Mouse (Mus musculus): ENCODE results near the gene Nanos3. TPM values are rescaled to one million over a fixed set of nuclear protein-coding genes. Genes with fewer than 3 reads are reported as not detected.

The Nanos3 gene
- polyA plus RNA-seq, 1 experiment from 2014 or later = 10.1 TPM

DNA sequence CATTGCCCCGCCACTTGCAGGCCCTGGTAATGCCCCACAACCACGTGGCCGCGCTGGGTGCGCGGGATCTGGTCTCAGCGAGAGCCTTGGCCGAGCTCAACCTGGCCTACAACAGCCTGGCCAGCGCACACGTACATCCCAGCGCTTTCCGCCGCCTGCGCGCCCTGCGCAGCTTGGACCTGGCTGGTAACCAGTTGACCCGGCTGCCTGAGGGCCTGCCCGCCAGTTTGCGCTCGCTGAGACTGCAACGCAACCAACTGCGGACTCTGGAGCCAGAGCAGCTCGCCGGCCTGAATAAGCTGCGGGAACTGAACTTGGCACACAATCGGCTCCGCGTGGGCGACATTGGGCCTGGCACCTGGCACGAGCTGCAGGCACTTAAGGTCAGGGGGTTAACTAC is 54.2 kb downstream of the Nanos3 start:
- Histone ChIP-seq H3K27ac (replicated peaks) (no peak overlapping the region), H3K9ac (no peak overlapping the region), H3K27me3 (0 out of 2 replicates have a peak, but pooled peaks cover 3% of the 10 kb centered on the region), H3K4me3 (no peak overlapping the region), H3K9me3 (no peaks in the 10 kb centered on the region), H3K4me2 (no peak overlapping the region), H3K4me1 (replicated peaks) (no peaks in the 10 kb centered on the region), H3K36me3 (peaks cover 47% of the 10 kb centered on the region)
- 47% methylated on average over 30 of the region's 30 CpGs for WGBS
- peak; percentile 17; the same call in 1 of the 2 replicates for ATAC-seq (ENCODE audit: low read depth)

DNA sequence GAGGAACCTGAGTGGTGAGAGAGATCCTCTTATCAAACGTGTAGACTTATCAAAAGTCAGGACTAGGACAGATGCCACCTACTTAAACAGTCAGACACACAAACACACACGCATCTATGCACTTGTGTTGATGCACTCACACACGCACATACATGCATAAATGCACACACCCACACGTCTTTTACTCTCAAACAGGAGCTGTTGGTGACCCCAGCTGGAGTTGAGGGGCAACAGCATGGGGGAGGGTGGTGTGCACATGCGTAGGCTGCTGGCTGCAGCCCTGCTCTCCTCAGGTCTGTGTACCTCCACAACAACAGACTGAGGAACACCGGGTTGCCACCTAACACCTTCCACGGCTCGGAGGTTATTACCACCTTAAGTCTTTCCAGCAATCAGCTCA is 56.7 kb downstream of the Nanos3 start:
- Histone ChIP-seq H3K9ac (no peak overlapping the region), H3K36me3 (peaks cover 22% of the 10 kb centered on the region), H3K27ac (replicated peaks) (no peak overlapping the region), H3K27me3 (0 out of 2 replicates have a peak, but pooled peaks cover 3% of the 10 kb centered on the region), H3K4me3 (no peak overlapping the region), H3K9me3 (no peaks in the 10 kb centered on the region), H3K4me2 (no peak overlapping the region), H3K4me1 (replicated peaks) (no peaks in the 10 kb centered on the region)
- WGBS = 70% methylated on average over 8 of the region's 8 CpGs
- no peak; the same call in 1 of the 2 replicates for ATAC-seq (ENCODE audit: low read depth)

DNA sequence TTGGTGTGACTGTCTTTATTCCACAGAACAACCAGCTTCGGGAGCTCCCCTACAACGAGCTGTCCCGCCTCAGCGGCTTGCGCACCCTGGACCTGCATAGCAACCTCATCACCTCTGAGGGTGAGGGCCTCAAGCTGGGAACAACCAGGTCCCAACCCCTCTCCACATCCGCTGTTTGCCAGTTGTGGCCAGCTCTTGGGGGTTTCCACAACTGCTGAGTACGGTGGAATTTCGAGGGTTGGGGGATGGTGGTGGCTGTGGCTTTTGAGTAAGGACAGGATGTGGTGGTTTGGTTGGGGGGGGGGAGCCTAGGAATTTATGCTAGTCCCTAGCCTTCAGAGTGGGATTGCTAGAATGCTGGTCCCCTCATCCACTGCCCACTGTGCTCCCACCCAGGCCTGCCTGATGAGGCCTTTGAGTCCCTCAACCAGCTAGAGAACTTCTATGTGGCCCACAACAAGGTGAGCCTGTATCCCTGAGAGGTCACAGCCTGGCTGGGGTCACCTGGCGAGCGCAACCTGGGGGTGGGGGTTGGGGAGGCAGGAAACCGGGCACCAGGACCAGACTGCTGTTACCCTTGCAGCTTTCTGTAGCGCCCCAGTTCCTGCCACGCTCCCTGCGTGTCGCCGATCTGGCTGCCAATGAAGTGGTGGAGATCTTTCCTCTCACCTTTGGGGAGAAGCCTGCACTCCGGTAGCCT is 57.7 kb downstream of the Nanos3 start:
- H3K36me3 ChIP-seq = peaks cover 13% of the 10 kb centered on the region
- no peak overlapping the region for H3K4me3 ChIP-seq
- 0 out of 2 replicates have a peak, but pooled peaks cover 3% of the 10 kb centered on the region for H3K27me3 ChIP-seq
- no peaks in the 10 kb centered on the region for H3K4me1 ChIP-seq (replicated peaks)
- WGBS = 74% methylated on average over 17 of the region's 17 CpGs
- no peaks in the 10 kb centered on the region for H3K9me3 ChIP-seq
- H3K27ac ChIP-seq (replicated peaks) = no peak overlapping the region
- no peak overlapping the region for H3K4me2 ChIP-seq
- ATAC-seq (ENCODE audit: low read depth) = no peak
- H3K9ac ChIP-seq = no peak overlapping the region

DNA sequence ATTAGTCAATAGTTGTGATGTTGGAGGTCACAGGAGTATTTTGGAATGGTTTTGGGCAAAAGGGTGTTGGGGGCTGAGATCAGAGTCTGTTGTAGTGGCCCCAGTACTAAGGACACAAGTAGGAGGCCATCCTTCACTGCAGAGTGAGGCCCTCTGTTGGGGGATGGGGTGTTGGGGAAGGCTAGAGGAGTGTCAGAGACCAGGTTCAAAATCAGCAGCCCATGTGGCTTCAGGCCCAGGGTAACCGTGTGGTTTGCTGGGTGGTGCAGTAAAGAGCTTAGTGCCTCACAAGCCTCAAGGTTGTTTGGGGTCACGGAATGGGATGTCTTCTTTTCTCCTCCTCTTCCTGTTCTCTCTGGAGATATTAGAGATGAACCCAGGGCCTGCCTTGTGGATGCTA is 58.3 kb downstream of the Nanos3 start:
- no peaks in the 10 kb centered on the region for H3K9me3 ChIP-seq
- H3K4me2 ChIP-seq = no peak overlapping the region
- peaks cover 7% of the 10 kb centered on the region for H3K36me3 ChIP-seq
- H3K9ac ChIP-seq = no peak overlapping the region
- no peak for ATAC-seq (ENCODE audit: low read depth)
- 0 out of 2 replicates have a peak, but pooled peaks cover 3% of the 10 kb centered on the region for H3K27me3 ChIP-seq
- H3K4me1 ChIP-seq (replicated peaks) = no peaks in the 10 kb centered on the region
- no peak overlapping the region for H3K4me3 ChIP-seq
- 77% methylated on average over 2 of the region's 2 CpGs for WGBS
- H3K27ac ChIP-seq (replicated peaks) = no peak overlapping the region

DNA sequence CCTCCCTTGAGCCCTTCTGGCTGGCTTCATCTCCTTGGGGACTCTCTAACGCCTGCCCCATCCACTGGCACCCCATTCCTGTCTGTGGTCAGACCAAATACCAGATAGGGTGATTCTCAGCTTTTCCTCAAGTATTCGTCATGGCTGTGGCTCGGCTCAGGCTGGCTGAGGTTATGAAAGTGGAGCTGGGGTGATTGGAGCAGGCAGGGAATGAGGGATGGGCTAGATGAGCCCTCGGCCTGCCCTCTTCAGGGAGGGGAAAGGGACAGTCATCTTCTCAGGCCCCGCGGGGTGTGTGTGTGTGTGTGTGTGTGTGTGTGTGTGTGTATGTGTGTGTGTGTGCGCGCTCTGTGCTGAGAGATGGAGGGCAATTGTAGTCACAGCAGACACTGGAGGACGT is 59.4 kb downstream of the Nanos3 start, which contains the start of gene Podnl1:
Gene Podnl1, plus strand, starts transcription at position 334 of the 400 bp plus-strand sequence.
- Histone ChIP-seq H3K4me1 (replicated peaks) (no peaks in the 10 kb centered on the region), H3K27ac (replicated peaks) (no peak within 1 kb of the TSS), H3K4me2 (no peak within 1 kb of the TSS), H3K9me3 (no peaks in the 10 kb centered on the region), H3K27me3 (no peaks in the 10 kb centered on the region), H3K36me3 (no peaks in the 10 kb centered on the region), H3K9ac (no peak within 1 kb of the TSS), H3K4me3 (no peak within 1 kb of the TSS)
- WGBS = 52% methylated on average over 9 of the region's 9 CpGs
- ATAC-seq (ENCODE audit: low read depth) = no peak

MicroRNA genes within 50 kb of the gene (microRNA counts, 519-probe panel; counts per million panel counts)
- microRNA mmu-miR-181c (3,548 counts per million, percentile 49 among the panel's probes with 10 or more counts), microRNA mmu-miR-23a (4,067 counts per million, percentile 67 among the panel's probes with 10 or more counts), microRNA mmu-miR-27a (4,695 counts per million, percentile 80 among the panel's probes with 10 or more counts)

Small RNA genes within 50 kb of the gene (microRNA-seq; reads per million reads assigned to microRNA genes)
- gene Gm25110 (not detected), gene Mir181c (9,281 reads per million, percentile 96 among the genes with 10 or more reads in this experiment), gene Mir181d (5,153 reads per million, percentile 93 among the genes with 10 or more reads in this experiment), gene Mir23a (3,653 reads per million, percentile 90 among the genes with 10 or more reads in this experiment), gene Mir24-2 (not detected), gene Mir27a (43.1 reads per million, percentile 45 among the genes with 10 or more reads in this experiment), gene Mir3074-2 (not detected)

Other genes starting within 250 kb of the Nanos3 start
- 0.62 and 0.77 TPM in 2 replicates for gene Gm10644, start 230.0 kb downstream of the Nanos3 start, polyA plus RNA-seq (2015; fragmentation: Nextera tagmentation; extraction: Ambion mirVana)
- 12.7 and 14.6 TPM in 2 replicates for gene Asf1b, start 229.7 kb downstream of the Nanos3 start, polyA plus RNA-seq (2015; fragmentation: Nextera tagmentation; extraction: Ambion mirVana)
- gene Prkaca, start 212.2 kb downstream of the Nanos3 start, polyA plus RNA-seq (2015; fragmentation: Nextera tagmentation; extraction: Ambion mirVana) = 203 and 207 TPM in 2 replicates
- gene Samd1, start 187.5 kb downstream of the Nanos3 start, polyA plus RNA-seq (2015; fragmentation: Nextera tagmentation; extraction: Ambion mirVana) = 8.0 and 8.3 TPM in 2 replicates
- gene 1700067K01Rik, start 183.7 kb downstream of the Nanos3 start, polyA plus RNA-seq (2015; fragmentation: Nextera tagmentation; extraction: Ambion mirVana) = 0.62 and 0.87 TPM in 2 replicates
- gene 2210011C24Rik, start 173.0 kb downstream of the Nanos3 start, polyA plus RNA-seq (2015; fragmentation: Nextera tagmentation; extraction: Ambion mirVana) = 1.0 TPM in 1 of 2 replicates, not detected in the other
- gene Palm3, start 163.7 kb downstream of the Nanos3 start, polyA plus RNA-seq (2015; fragmentation: Nextera tagmentation; extraction: Ambion mirVana) = 7.4 and 8.5 TPM in 2 replicates
- gene Il27ra, start 142.6 kb downstream of the Nanos3 start, polyA plus RNA-seq (2015; fragmentation: Nextera tagmentation; extraction: Ambion mirVana) = 0.43 and 0.56 TPM in 2 replicates
- gene Rln3, start 140.2 kb downstream of the Nanos3 start, polyA plus RNA-seq (2015; fragmentation: Nextera tagmentation; extraction: Ambion mirVana) = not detected in 2 replicates
- gene Gm10643, start 120.1 kb downstream of the Nanos3 start, polyA plus RNA-seq (2015; fragmentation: Nextera tagmentation; extraction: Ambion mirVana) = 1.9 and 2.2 TPM in 2 replicates
- 8.1 and 8.2 TPM in 2 replicates for gene Rfx1, start 118.4 kb downstream of the Nanos3 start, polyA plus RNA-seq (2015; fragmentation: Nextera tagmentation; extraction: Ambion mirVana)
- 16.5 and 16.8 TPM in 2 replicates for gene Dcaf15, start 80.4 kb downstream of the Nanos3 start, polyA plus RNA-seq (2015; fragmentation: Nextera tagmentation; extraction: Ambion mirVana)
- gene Podnl1, start 59.2 kb downstream of the Nanos3 start, polyA plus RNA-seq (2015; fragmentation: Nextera tagmentation; extraction: Ambion mirVana) = 0.36 and 0.51 TPM in 2 replicates
- gene Cc2d1a, start 37.3 kb downstream of the Nanos3 start, polyA plus RNA-seq (2015; fragmentation: Nextera tagmentation; extraction: Ambion mirVana) = 24.3 and 25.6 TPM in 2 replicates
- gene 4930432K21Rik, start 37.2 kb downstream of the Nanos3 start, polyA plus RNA-seq (2015; fragmentation: Nextera tagmentation; extraction: Ambion mirVana) = 1.4 and 1.6 TPM in 2 replicates
- gene Zswim4, start 51.8 kb upstream of the Nanos3 start, polyA plus RNA-seq (2015; fragmentation: Nextera tagmentation; extraction: Ambion mirVana) = 32.9 and 34.7 TPM in 2 replicates
- gene D8Ertd738e, start 64.5 kb upstream of the Nanos3 start, polyA plus RNA-seq (2015; fragmentation: Nextera tagmentation; extraction: Ambion mirVana) = 255 and 273 TPM in 2 replicates
- 50.6 and 50.8 TPM in 2 replicates for gene Mri1, start 72.1 kb upstream of the Nanos3 start, polyA plus RNA-seq (2015; fragmentation: Nextera tagmentation; extraction: Ambion mirVana)
- 23.3 and 30.4 TPM in 2 replicates for gene Ccdc130, start 85.2 kb upstream of the Nanos3 start, polyA plus RNA-seq (2015; fragmentation: Nextera tagmentation; extraction: Ambion mirVana)
- gene Cacna1a, start 203.2 kb upstream of the Nanos3 start, polyA plus RNA-seq (2015; fragmentation: Nextera tagmentation; extraction: Ambion mirVana) = 20.0 and 25.2 TPM in 2 replicates

All from neural tube, embryonic 13.5 days (tissue).